Mouse (Mus musculus): ENCODE measurements around the gene Gm10318.

DNA sequence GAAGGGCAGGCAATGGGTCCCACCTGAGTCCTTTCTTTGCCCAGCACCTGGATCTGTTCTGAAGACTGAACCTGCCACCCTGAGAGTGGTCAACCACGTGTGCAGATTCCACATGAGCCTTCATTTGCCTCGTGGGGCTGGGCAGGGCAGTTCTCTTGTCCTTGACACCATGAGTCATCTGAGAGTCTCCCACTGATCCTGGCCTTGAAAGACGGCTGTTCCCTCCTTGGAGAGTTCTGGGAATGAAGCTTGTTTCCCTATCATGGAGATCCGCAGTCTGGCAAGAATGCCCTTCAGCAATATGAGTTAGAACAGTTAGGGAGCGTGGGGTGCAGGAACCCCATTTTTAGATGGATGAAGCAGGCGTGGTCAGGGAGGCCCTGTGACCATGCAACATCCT, 13.7 kb upstream of the Gm10318 start:
- TF ChIP-seq MAX (IDR thresholded peaks at IDR 0.05; ENCODE audit: low read depth) = no peak
- no peak for TF ChIP-seq POLR2AphosphoS2 (IDR thresholded peaks at IDR 0.05; ENCODE audit: insufficient read length, low read depth)
- TF ChIP-seq POLR2A (IDR thresholded peaks at IDR 0.05; ENCODE audit: insufficient read length, low read depth) = no peak
- no peak for TF ChIP-seq MYOG (IDR thresholded peaks at IDR 0.05; ENCODE audit: control insufficient read depth in 1 of 3, insufficient read depth in 1 of 3, insufficient read length in 2 of 3, low read depth in 2 of 3)
- no peak for TF ChIP-seq USF1 (IDR thresholded peaks at IDR 0.05; ENCODE audit: low read depth)
- TF ChIP-seq CEBPB (IDR thresholded peaks at IDR 0.05; ENCODE audit: insufficient read depth, poor library complexity, severe bottlenecking) = no peak
- no peak for TF ChIP-seq TCF12 (IDR thresholded peaks at IDR 0.05; ENCODE audit: insufficient read depth, poor library complexity, severe bottlenecking)
- no peak for TF ChIP-seq E2F4 (IDR thresholded peaks at IDR 0.05; ENCODE audit: insufficient read depth)
- TF ChIP-seq MYOD1 (IDR thresholded peaks at IDR 0.05; ENCODE audit: control insufficient read depth in 1 of 3, insufficient read length in 2 of 3, low read depth in 2 of 3) = no peak
- TF ChIP-seq TCF3 (IDR thresholded peaks at IDR 0.05; ENCODE audit: insufficient read length, low read depth) = no peak
